41 mouse cellular contexts compared by ENCODE assay signal in genomic region chr16:45718296-45718695, GRCm38 (mm10). TPM values are rescaled to one million over a fixed set of nuclear protein-coding genes. Genes with fewer than 3 reads are reported as not detected.
"Had no signal": no experiment of that assay in that cellular context is flagged by ENCODE, and none has a peak within 500 bp of the region (broad histone marks: within the 10 kb centered on the region; RNA-seq: fewer than 3 reads in every experiment).

No protein-coding gene starts in this region.

- H3K9ac ChIP-seq: heart, embryonic 12.5 days; heart, embryonic 13.5 days; heart, embryonic 15.5 days; hindbrain, embryonic 12.5 days; hindbrain, embryonic 13.5 days; hindbrain, embryonic 14.5 days; hindbrain, embryonic 15.5 days; intestine, embryonic 15.5 days; kidney, embryonic 15.5 days had no signal

- H3K4me2 ChIP-seq: heart, embryonic 11.5 days; heart, embryonic 12.5 days; heart, embryonic 13.5 days; heart, embryonic 15.5 days; hindbrain, embryonic 12.5 days; hindbrain, embryonic 13.5 days; hindbrain, embryonic 14.5 days; hindbrain, embryonic 15.5 days; intestine, embryonic 15.5 days; kidney, embryonic 15.5 days had no signal

- H3K27ac ChIP-seq: heart, embryonic 13.5 days; heart, embryonic 15.5 days; hindbrain, embryonic 10.5 days; hindbrain, embryonic 12.5 days; hindbrain, embryonic 13.5 days; hindbrain, embryonic 14.5 days; hindbrain, embryonic 15.5 days; hindbrain, postnatal 0 days; intestine, embryonic 15.5 days; kidney, embryonic 15.5 days; kidney, postnatal 0 days; layer of hippocampus, adult 2 months; left cerebral cortex, adult 2 months had no signal

- H3K36me3 ChIP-seq: heart, embryonic 15.5 days; intestine, embryonic 15.5 days; kidney, embryonic 15.5 days had no signal

- H3K27me3 ChIP-seq: heart, embryonic 12.5 days; heart, embryonic 13.5 days; hindbrain, embryonic 12.5 days; hindbrain, embryonic 13.5 days; hindbrain, embryonic 15.5 days; intestine, embryonic 15.5 days; kidney, embryonic 15.5 days had no signal

- H3K4me3 ChIP-seq: heart, embryonic 12.5 days; heart, embryonic 13.5 days; heart, embryonic 15.5 days; hindbrain, embryonic 10.5 days; hindbrain, embryonic 12.5 days; hindbrain, embryonic 13.5 days; hindbrain, embryonic 15.5 days; intestine, embryonic 15.5 days; kidney, embryonic 15.5 days; layer of hippocampus, adult 2 months; left cerebral cortex, adult 2 months had no signal

- ATAC-seq: hindbrain, embryonic 16.5 days; hindbrain, postnatal 0 days; inflammation-experienced regulatory T-cells, adult 6 months; intestine, embryonic 15.5 days; intestine, embryonic 16.5 days; intestine, postnatal 0 days had no signal

- DNase-seq: heart, postnatal 10 days; heart, postnatal 14 days; heart, postnatal 36 days; heart, postnatal 4 days; kidney, adult 11 months; kidney, adult 18-20 months; kidney, adult 2 months; kidney, adult 8-10 months; kidney, adult 9 months; kidney, postnatal 10 days; kidney, postnatal 14 days; kidney, postnatal 25 days; kidney, postnatal 36 days; kidney, postnatal 4 days; layer of hippocampus, adult 9-11 months; layer of hippocampus, postnatal 36 days had no signal

- H3K4me1 ChIP-seq: heart, embryonic 15.5 days; intestine, embryonic 15.5 days; kidney, embryonic 15.5 days had no signal

- H3K9me3 ChIP-seq: heart, embryonic 12.5 days; heart, embryonic 15.5 days; hindbrain, embryonic 12.5 days; hindbrain, embryonic 13.5 days; hindbrain, embryonic 15.5 days; intestine, embryonic 15.5 days; kidney, embryonic 15.5 days had no signal

RNA-seq across cellular contexts. Expression of gene Tagln3, which starts 6.1 kb away (rescaled TPM):
- total RNA-seq: hematopoietic stem cell, adult 5-6 weeks had no signal

RNA-seq across cellular contexts. Expression of gene Tmprss7, which starts 24.8 kb away (rescaled TPM):
- total RNA-seq: heart, postnatal 10 days; heart, postnatal 14 days; heart, postnatal 25 days; heart, postnatal 36 days; heart, postnatal 4 days had no signal
- polyA plus RNA-seq: heart, embryonic 12.5 days; heart, embryonic 14.5 days; heart, embryonic 15.5 days; heart, embryonic 16.5 days; heart, postnatal 0 days; inflammation-experienced regulatory T-cells, adult 6 months; kidney, adult 2 months; kidney, embryonic 14.5 days had no signal
